Mouse (Mus musculus): ENCODE measurements around the gene Kctd17. TPM values are rescaled to one million over a fixed set of nuclear protein-coding genes. Genes with fewer than 3 reads are reported as not detected.

Kctd17 gene
- polyA plus RNA-seq, 1 experiment from 2014 or later, result 30.3 TPM

- Histone ChIP-seq H3K4me1 (peaks cover 77% of the 10 kb centered on the region), H3K4me3 (no peak overlapping the region), H3K36me3 (peaks cover 11% of the 10 kb centered on the region), H3K9me3 (no peaks in the 10 kb centered on the region), H3K27ac (no peak overlapping the region), H3K27me3 (ENCODE audit: insufficient read depth, poor library complexity, severe bottlenecking) (peaks cover 44% of the 10 kb centered on the region)
- 66% methylated on average over 9 of the region's 9 CpGs for WGBS
- DNase-seq (ENCODE audit: low spot score), result no peak
These were observed 10.6 kb downstream of the Kctd17 start for GRCm38 (mm10) chr15:78438973-78439372.

- Histone ChIP-seq H3K4me3 (no peak overlapping the region), H3K36me3 (no peaks in the 10 kb centered on the region), H3K27me3 (ENCODE audit: insufficient read depth, poor library complexity, severe bottlenecking) (peaks cover 32% of the 10 kb centered on the region), H3K27ac (no peak overlapping the region; the same call in 1 of the 2 replicates), H3K9me3 (no peaks in the 10 kb centered on the region), H3K4me1 (peaks cover 61% of the 10 kb centered on the region)
- 81% methylated on average over 19 of the region's 19 CpGs for WGBS
- no peak for DNase-seq (ENCODE audit: low spot score)
These were observed 13.9 kb downstream of the Kctd17 start for GRCm38 (mm10) chr15:78442231-78442630.

GRCm38 (mm10) chr15:78443857-78444256 lies 15.5 kb downstream of the Kctd17 start:
- no peak overlapping the region for H3K27ac ChIP-seq
- H3K4me1 ChIP-seq, result peaks cover 53% of the 10 kb centered on the region
- peaks cover 18% of the 10 kb centered on the region for H3K27me3 ChIP-seq (ENCODE audit: insufficient read depth, poor library complexity, severe bottlenecking)
- no peak for DNase-seq (ENCODE audit: low spot score)
- WGBS, result 43% methylated on average over 6 of the region's 6 CpGs
- H3K9me3 ChIP-seq, result no peaks in the 10 kb centered on the region
- no peak overlapping the region for H3K4me3 ChIP-seq
- H3K36me3 ChIP-seq, result no peaks in the 10 kb centered on the region

- Histone ChIP-seq H3K4me3 (no peak overlapping the region), H3K9me3 (no peaks in the 10 kb centered on the region), H3K36me3 (no peaks in the 10 kb centered on the region), H3K27ac (peak overlapping the region; percentile 89), H3K27me3 (ENCODE audit: insufficient read depth, poor library complexity, severe bottlenecking) (peaks cover 16% of the 10 kb centered on the region), H3K4me1 (peaks cover 46% of the 10 kb centered on the region)
- 46% methylated on average over 7 of the region's 7 CpGs for WGBS
- DNase-seq (ENCODE audit: low spot score), result no peak
These were observed 18.8 kb downstream of the Kctd17 start for GRCm38 (mm10) chr15:78447121-78447520.

- peak; percentile 95 for DNase-seq (ENCODE audit: low spot score)
- WGBS, result 2% methylated on average over 22 of the region's 22 CpGs
- no peaks in the 10 kb centered on the region for H3K9me3 ChIP-seq
- H3K27me3 ChIP-seq (ENCODE audit: insufficient read depth, poor library complexity, severe bottlenecking), result peaks cover 16% of the 10 kb centered on the region
- peak overlapping the region; percentile 52 for H3K4me3 ChIP-seq
- H3K27ac ChIP-seq, result peak overlapping the region; percentile 89
- H3K4me1 ChIP-seq, result peaks cover 43% of the 10 kb centered on the region
- H3K36me3 ChIP-seq, result no peaks in the 10 kb centered on the region
These were observed 19.6 kb downstream of the Kctd17 start for GRCm38 (mm10) chr15:78447746-78448535.

- Histone ChIP-seq H3K27me3 (ENCODE audit: insufficient read depth, poor library complexity, severe bottlenecking) (peaks cover 9% of the 10 kb centered on the region), H3K9me3 (no peaks in the 10 kb centered on the region), H3K4me1 (peaks cover 35% of the 10 kb centered on the region), H3K27ac (peak overlapping the region; percentile 89), H3K4me3 (0 out of 2 replicates have a peak overlapping the region, but pooled peaks have one; percentile 10), H3K36me3 (no peaks in the 10 kb centered on the region)
- WGBS, result 33% methylated on average over 6 of the region's 6 CpGs
- DNase-seq (ENCODE audit: low spot score), result no peak
These were observed 20.8 kb downstream of the Kctd17 start for GRCm38 (mm10) chr15:78449131-78449530.

GRCm38 (mm10) chr15:78449694-78450418 lies 21.5 kb downstream of the Kctd17 start:
- WGBS, result 23% methylated on average over 7 of the region's 7 CpGs
- H3K27ac ChIP-seq, result peak overlapping the region; percentile 89
- H3K36me3 ChIP-seq, result no peaks in the 10 kb centered on the region
- H3K27me3 ChIP-seq (ENCODE audit: insufficient read depth, poor library complexity, severe bottlenecking), result peaks cover 6% of the 10 kb centered on the region; the same call in 1 of the 2 replicates
- H3K4me3 ChIP-seq, result no peak overlapping the region
- H3K4me1 ChIP-seq, result peaks cover 31% of the 10 kb centered on the region
- H3K9me3 ChIP-seq, result no peaks in the 10 kb centered on the region
- peak; percentile 86 for DNase-seq (ENCODE audit: low spot score)

GRCm38 (mm10) chr15:78450419-78450768 lies 22.0 kb downstream of the Kctd17 start:
- peaks cover 36% of the 10 kb centered on the region for H3K4me1 ChIP-seq
- H3K27me3 ChIP-seq (ENCODE audit: insufficient read depth, poor library complexity, severe bottlenecking), result peaks cover 6% of the 10 kb centered on the region; the same call in 1 of the 2 replicates
- no peak for DNase-seq (ENCODE audit: low spot score)
- H3K36me3 ChIP-seq, result no peaks in the 10 kb centered on the region
- peak overlapping the region; percentile 89 for H3K27ac ChIP-seq
- no peak overlapping the region for H3K4me3 ChIP-seq
- H3K9me3 ChIP-seq, result no peaks in the 10 kb centered on the region
- 85% methylated on average over 6 of the region's 6 CpGs for WGBS

- Histone ChIP-seq H3K4me1 (peaks cover 42% of the 10 kb centered on the region), H3K4me3 (no peak overlapping the region), H3K9me3 (no peaks in the 10 kb centered on the region), H3K36me3 (no peaks in the 10 kb centered on the region), H3K27ac (peak overlapping the region; percentile 89; the same call in 1 of the 2 replicates), H3K27me3 (ENCODE audit: insufficient read depth, poor library complexity, severe bottlenecking) (no peaks in the 10 kb centered on the region)
- 79% methylated on average over 2 of the region's 2 CpGs for WGBS
- DNase-seq (ENCODE audit: low spot score), result no peak
These were observed 22.8 kb downstream of the Kctd17 start for GRCm38 (mm10) chr15:78451201-78451600.

- 74% methylated on average over 3 of the region's 3 CpGs for WGBS
These were observed 24.6 kb downstream of the Kctd17 start for GRCm38 (mm10) chr15:78452929-78453328.

GRCm38 (mm10) chr15:78455168-78455567 lies 26.8 kb downstream of the Kctd17 start:
- 0 out of 2 replicates have a peak overlapping the region, but pooled peaks have one; percentile 12 for H3K27ac ChIP-seq
- H3K9me3 ChIP-seq, result no peaks in the 10 kb centered on the region
- H3K36me3 ChIP-seq, result no peaks in the 10 kb centered on the region
- H3K27me3 ChIP-seq (ENCODE audit: insufficient read depth, poor library complexity, severe bottlenecking), result peaks cover 10% of the 10 kb centered on the region; the same call in 1 of the 2 replicates
- H3K4me3 ChIP-seq, result no peak overlapping the region
- no peak for DNase-seq (ENCODE audit: low spot score)
- WGBS, result 65% methylated on average over 4 of the region's 4 CpGs
- H3K4me1 ChIP-seq, result peaks cover 18% of the 10 kb centered on the region

More at GRCm38 (mm10) chr15:78452929-78453328, 24.6 kb downstream of the Kctd17 start:
- H3K4me3 ChIP-seq, result no peak overlapping the region
- H3K9me3 ChIP-seq, result no peaks in the 10 kb centered on the region
- H3K4me1 ChIP-seq, result peaks cover 39% of the 10 kb centered on the region
- H3K36me3 ChIP-seq, result no peaks in the 10 kb centered on the region
- H3K27ac ChIP-seq, result no peak overlapping the region
- DNase-seq (ENCODE audit: low spot score), result no peak
- peaks cover 5% of the 10 kb centered on the region; the same call in 1 of the 2 replicates for H3K27me3 ChIP-seq (ENCODE audit: insufficient read depth, poor library complexity, severe bottlenecking)

GRCm38 (mm10) chr15:78456051-78456450 lies 27.7 kb downstream of the Kctd17 start:
- no peaks in the 10 kb centered on the region for H3K9me3 ChIP-seq
- H3K27ac ChIP-seq, result no peak overlapping the region
- H3K4me3 ChIP-seq, result no peak overlapping the region
- H3K27me3 ChIP-seq (ENCODE audit: insufficient read depth, poor library complexity, severe bottlenecking), result peaks cover 19% of the 10 kb centered on the region; the same call in 1 of the 2 replicates
- H3K4me1 ChIP-seq, result peaks cover 14% of the 10 kb centered on the region
- WGBS, result 59% methylated on average over 7 of the region's 7 CpGs
- no peaks in the 10 kb centered on the region for H3K36me3 ChIP-seq
- DNase-seq (ENCODE audit: low spot score), result no peak

- Histone ChIP-seq H3K9me3 (no peaks in the 10 kb centered on the region), H3K36me3 (no peaks in the 10 kb centered on the region), H3K27ac (no peak overlapping the region), H3K4me3 (no peak overlapping the region), H3K4me1 (peaks cover 14% of the 10 kb centered on the region; the same call in 1 of the 2 replicates), H3K27me3 (ENCODE audit: insufficient read depth, poor library complexity, severe bottlenecking) (peaks cover 27% of the 10 kb centered on the region; the same call in 1 of the 2 replicates)
- DNase-seq (ENCODE audit: low spot score), result no peak
- 79% methylated on average over 10 of the region's 10 CpGs for WGBS
These were observed 28.8 kb downstream of the Kctd17 start for GRCm38 (mm10) chr15:78457193-78457592.

All from heart, embryonic 10.5 days (tissue).